Mouse (Mus musculus): ENCODE results near the gene Emc9.

- TF ChIP-seq POLR2A (IDR thresholded peaks at IDR 0.05; ENCODE audit: insufficient read depth, low read length) (no peak), CTCF (IDR thresholded peaks at IDR 0.05; ENCODE audit: low read depth, low read length) (peak; percentile 64), EP300 (IDR thresholded peaks at IDR 0.05; ENCODE audit: insufficient read depth, low read depth, low read length) (no peak)
Observed at GRCm38 (mm10) chr14:55579511-55580496, 5.3 kb downstream of the Emc9 start.

Data from ES-Bruce4 (cell line).